8 mouse cellular contexts compared by ENCODE assay signal in genomic region chr8:126583971-126584843, GRCm38 (mm10). TPM values are rescaled to one million over a fixed set of nuclear protein-coding genes. Genes with fewer than 3 reads are reported as not detected.
A peak's percentile ranks its signal among the peaks of the same experiment; 100 is the strongest.
DNase-seq lines count a peak whose midpoint lies in the region; ATAC-seq and TF ChIP-seq lines count a peak whose summit lies in the region.

No protein-coding gene starts in this region.

- peak; percentile 75 for ATAC-seq in lung, postnatal 0 days

- H3K27ac ChIP-seq in hindbrain, embryonic 10.5 days = peak overlapping the region; percentile 93
- H3K27ac ChIP-seq in lung, postnatal 0 days (ENCODE audit: low read length) = peak overlapping the region; percentile 91

- H3K9me3 ChIP-seq in hindbrain, embryonic 10.5 days = 0 out of 2 replicates have a peak, but pooled peaks cover 5% of the 10 kb centered on the region
- H3K9me3 ChIP-seq in lung, postnatal 0 days (ENCODE audit: low read length) = no peaks in the 10 kb centered on the region

- H3K27me3 ChIP-seq in hindbrain, embryonic 10.5 days (ENCODE audit: insufficient read depth, poor library complexity, severe bottlenecking) = no peaks in the 10 kb centered on the region
- no peaks in the 10 kb centered on the region for H3K27me3 ChIP-seq in lung, postnatal 0 days (replicated peaks; ENCODE audit: insufficient read depth, low read length)

- H3K4me2 ChIP-seq in lung, postnatal 0 days (replicated peaks; ENCODE audit: low read depth, low read length) = peak overlapping the region; percentile 87

- peak; percentile 81 for DNase-seq in Muller cell, postnatal 12 days (ENCODE audit: inconsistent ontology term)
- DNase-seq in cerebellum, postnatal 10 days = peak; percentile 72 to 81
- peak; percentile 74 to 76 for DNase-seq in frontal cortex, postnatal 10 days (ENCODE audit: low spot score in 2 of 2)
- DNase-seq in hindbrain, embryonic 10.5 days (ENCODE audit: low spot score) = peak; percentile 86
- peak; percentile 71 to 76 for DNase-seq in layer of hippocampus, postnatal 10 days (ENCODE audit: low spot score in 2 of 2)
- peak; percentile 84 for DNase-seq in lung, postnatal 0 days (ENCODE audit: low spot score)
- peak; percentile 58 for DNase-seq in ovary, postnatal 14 days (ENCODE audit: low spot score)
- peak; percentile 91 for DNase-seq in thymus, postnatal 14 days

- under 1% methylated on average over 68 of the region's 68 CpGs for whole genome bisulfite sequencing in hindbrain, embryonic 10.5 days
- WGBS in lung, postnatal 0 days = under 1% methylated on average over 61 of the region's 68 CpGs

- peak overlapping the region; percentile 64 for H3K4me3 ChIP-seq in hindbrain, embryonic 10.5 days
- peak overlapping the region; percentile 43 for H3K4me3 ChIP-seq in lung, postnatal 0 days (ENCODE audit: low read depth, low read length)

- peaks cover 63% of the 10 kb centered on the region for H3K4me1 ChIP-seq in hindbrain, embryonic 10.5 days (replicated peaks)
- H3K4me1 ChIP-seq in lung, postnatal 0 days (ENCODE audit: insufficient read depth, low read depth, low read length) = peaks cover 15% of the 10 kb centered on the region; the same call in 1 of the 2 replicates

- peak overlapping the region; percentile 44 for H3K9ac ChIP-seq in lung, postnatal 0 days (replicated peaks; ENCODE audit: low read depth)

- 0 out of 2 replicates have a peak, but pooled peaks have one; percentile 21 for TF ChIP-seq EP300 in lung, postnatal 0 days (IDR thresholded peaks at IDR 0.05)

- TF ChIP-seq CTCF in lung, postnatal 0 days (IDR thresholded peaks at IDR 0.05) = no peak

- H3K36me3 ChIP-seq in hindbrain, embryonic 10.5 days = peaks cover 18% of the 10 kb centered on the region; the same call in 1 of the 2 replicates
- H3K36me3 ChIP-seq in lung, postnatal 0 days (ENCODE audit: insufficient read depth, low read length) = no peaks in the 10 kb centered on the region

RNA-seq across cellular contexts. Expression of gene Irf2bp2, which starts 9.6 kb away (rescaled TPM):
- polyA plus RNA-seq in hindbrain, embryonic 10.5 days (2016; fragmentation: Nextera tagmentation; extraction: Ambion mirVana) = 3.3 and 4.3 TPM in 2 replicates
- 10 to 100 TPM; 57.0 to 63.1 TPM for total RNA-seq in layer of hippocampus, postnatal 10 days (2021)
- polyA plus RNA-seq in lung, postnatal 0 days (2015; fragmentation: Nextera tagmentation; extraction: Ambion mirVana) = 19.5 and 24.1 TPM in 2 replicates

Comparison
In these comparisons a context has a peak if more than half of its experiments do, and no peak if none do; other contexts are left out.
1. Peak in every context shown above with its lines: DNase-seq, ATAC-seq, H3K4me3 ChIP-seq and H3K27ac ChIP-seq.